Mouse (Mus musculus) embryonic facial prominence, embryonic 13.5 days (tissue): ENCODE results near the gene Olfr1314. TPM values are rescaled to one million over a fixed set of nuclear protein-coding genes. Genes with fewer than 3 reads are reported as not detected.

ENCODE experiments used
- ATAC-seq: fragments of 200-750 bp; cut with Nextera tagmentation; 2 replicates; pipeline ENCODE4 v1.8.0; 2017; ENCODE audit warnings: low read depth; ENCODE audit not compliant: insufficient number of reproducible peaks, insufficient read depth, low FRiP score, low TSS enrichment
- H3K27ac ChIP-seq: fragments of 300-500 bp; sonication (generic); 2 replicates; pipeline ENCODE4 v1.5.1; 2015; ENCODE audit warnings: moderate library complexity, mild to moderate bottlenecking, inconsistent platforms
- H3K27me3 ChIP-seq: fragments of 300-500 bp; sonication (generic); 2 replicates; pipeline ENCODE4 v1.6.1; 2015; ENCODE audit warnings: mild to moderate bottlenecking, inconsistent platforms
- H3K36me3 ChIP-seq: fragments of 300-500 bp; sonication (generic); 2 replicates; pipeline ENCODE4 v1.6.1; 2015; ENCODE audit warnings: mild to moderate bottlenecking, inconsistent platforms
- H3K4me1 ChIP-seq: fragments of 300-500 bp; sonication (generic); 2 replicates; pipeline ENCODE4 v1.6.1; 2015; ENCODE audit warnings: inconsistent platforms
- H3K4me2 ChIP-seq: fragments of 300-500 bp; sonication (generic); 2 replicates; pipeline ENCODE4 v1.6.1; 2015; ENCODE audit warnings: moderate library complexity, mild to moderate bottlenecking, inconsistent platforms
- H3K4me3 ChIP-seq: fragments of 300-500 bp; sonication (generic); 2 replicates; pipeline ENCODE4 v1.5.1; 2015; ENCODE audit warnings: mild to moderate bottlenecking, inconsistent platforms
- H3K9ac ChIP-seq: fragments of 300-500 bp; sonication (generic); 2 replicates; pipeline ENCODE4 v1.6.1; 2015; ENCODE audit warnings: mild to moderate bottlenecking, inconsistent platforms
- H3K9me3 ChIP-seq: fragments of 300-500 bp; sonication (generic); 2 replicates; pipeline ENCODE4 v1.6.1; 2016; ENCODE audit warnings: inconsistent platforms
- WGBS: fragments of 180-500 bp; shearing (Covaris S2); methylation state at CpG from one replicate; pipeline ENCODE4 v1.1.7; 2015; ENCODE audit warnings: mixed read lengths; 5-methylcytosine and 5-hydroxymethylcytosine counted together
- polyA plus RNA-seq: library from polyadenylated mRNA; unstranded; fragments of >200 nt; fragmentation: Nextera tagmentation; extraction: Ambion mirVana; gene quantifications from 2 replicates; pipeline ENCODE4 v1.2.1, GENCODE M21; 2015

Olfr1314 gene
- not detected in 2 replicates for polyA plus RNA-seq

DNA sequence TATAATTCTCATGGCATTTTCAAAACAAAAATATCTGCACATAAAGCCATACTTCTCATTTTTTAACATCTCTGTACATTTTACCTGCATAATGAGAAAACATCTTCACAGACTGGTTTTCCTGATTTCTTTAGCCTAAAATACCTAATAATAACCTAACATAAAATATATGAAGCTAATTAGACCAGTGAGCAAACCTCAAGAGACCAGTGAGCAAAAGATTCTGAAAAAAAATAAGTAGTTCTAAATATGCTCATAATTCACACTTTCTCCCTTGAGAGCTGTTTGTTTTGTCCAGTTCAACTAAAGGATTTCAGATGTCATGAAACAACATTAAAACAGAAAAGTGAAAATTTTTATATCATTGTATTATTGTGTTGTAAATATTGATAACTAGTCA, at the start of gene Olfr1314:
TSS of gene Olfr1314 (minus strand) at position 101 of the 400 bp plus-strand sequence.
- Histone ChIP-seq H3K27ac (no peak within 1 kb of the TSS), H3K27me3 (no peaks in the 10 kb centered on the region), H3K4me2 (no peak within 1 kb of the TSS), H3K9ac (no peak within 1 kb of the TSS), H3K4me1 (no peaks in the 10 kb centered on the region), H3K9me3 (no peaks in the 10 kb centered on the region), H3K36me3 (no peaks in the 10 kb centered on the region), H3K4me3 (no peak within 1 kb of the TSS)
- ATAC-seq: no peak

DNA sequence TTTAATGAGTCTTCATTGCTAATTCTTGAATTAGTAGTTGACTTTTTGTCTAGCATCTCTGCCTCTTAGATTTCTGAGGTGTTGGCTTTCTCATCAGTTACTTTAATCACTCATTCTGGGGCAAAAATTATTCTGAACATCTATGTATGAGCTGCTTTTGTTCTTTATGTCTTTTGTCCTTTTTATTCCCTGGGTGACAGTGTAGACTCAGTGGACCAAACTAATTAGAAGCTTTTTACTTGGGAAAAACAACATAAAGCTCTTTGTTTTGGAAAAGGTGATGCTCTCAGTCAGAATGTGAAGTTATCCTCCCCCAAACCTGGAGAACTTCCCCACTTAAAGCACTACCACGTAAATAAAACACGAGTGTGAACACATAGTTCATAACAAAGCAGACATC, 43.4 kb upstream of the Olfr1314 start, which contains the start of gene Olfr1317:
TSS of gene Olfr1317 (plus strand) at position 301 of the 400 bp plus-strand sequence.
- Histone ChIP-seq H3K4me2 (no peak within 1 kb of the TSS), H3K4me1 (no peaks in the 10 kb centered on the region), H3K9me3 (no peaks in the 10 kb centered on the region), H3K9ac (no peak within 1 kb of the TSS), H3K27me3 (no peaks in the 10 kb centered on the region), H3K4me3 (no peak within 1 kb of the TSS), H3K36me3 (no peaks in the 10 kb centered on the region), H3K27ac (no peak within 1 kb of the TSS)
- ATAC-seq: no peak
- 67% methylated on average over 2 of the region's 2 CpGs for WGBS

- 84% methylated on average over 2 of the region's 2 CpGs for WGBS
- Histone ChIP-seq H3K4me3 (no peak within 1 kb of the TSS), H3K36me3 (no peaks in the 10 kb centered on the region), H3K27ac (no peak within 1 kb of the TSS), H3K4me1 (no peaks in the 10 kb centered on the region), H3K4me2 (no peak within 1 kb of the TSS), H3K9ac (no peak within 1 kb of the TSS), H3K9me3 (no peaks in the 10 kb centered on the region), H3K27me3 (no peaks in the 10 kb centered on the region)
- no peak for ATAC-seq
Measured at GRCm38 (mm10) chr2:112134877-112135276, 38.3 kb upstream of the Olfr1314 start, which contains the start of gene Olfr1316. Olfr1316 (minus strand) TSS chr2:112134977.

- H3K9ac ChIP-seq: no peak within 1 kb of the TSS
- no peaks in the 10 kb centered on the region for H3K4me1 ChIP-seq
- no peak for ATAC-seq
- H3K4me2 ChIP-seq: no peak within 1 kb of the TSS
- no peaks in the 10 kb centered on the region for H3K9me3 ChIP-seq
- H3K4me3 ChIP-seq: no peak within 1 kb of the TSS
- no peaks in the 10 kb centered on the region for H3K36me3 ChIP-seq
- no peak within 1 kb of the TSS for H3K27ac ChIP-seq
- no peaks in the 10 kb centered on the region for H3K27me3 ChIP-seq
- WGBS: 71% methylated on average over 1 of the region's 1 CpGs
Measured at GRCm38 (mm10) chr2:112115340-112115739, 18.8 kb upstream of the Olfr1314 start, which contains the start of gene Olfr1315-ps1. Olfr1315-ps1 (minus strand) TSS chr2:112115440.

- Histone ChIP-seq H3K27ac (no peak within 1 kb of the TSS), H3K9me3 (peaks cover 4% of the 10 kb centered on the region; the same call in 1 of the 2 replicates), H3K4me1 (no peaks in the 10 kb centered on the region), H3K9ac (no peak within 1 kb of the TSS), H3K4me3 (no peak within 1 kb of the TSS), H3K36me3 (no peaks in the 10 kb centered on the region), H3K27me3 (no peaks in the 10 kb centered on the region), H3K4me2 (no peak within 1 kb of the TSS)
- no peak for ATAC-seq
Measured at GRCm38 (mm10) chr2:112077743-112078142, 18.8 kb downstream of the Olfr1314 start, which contains the start of gene Olfr1313. Olfr1313 (minus strand) TSS chr2:112077843.

DNA sequence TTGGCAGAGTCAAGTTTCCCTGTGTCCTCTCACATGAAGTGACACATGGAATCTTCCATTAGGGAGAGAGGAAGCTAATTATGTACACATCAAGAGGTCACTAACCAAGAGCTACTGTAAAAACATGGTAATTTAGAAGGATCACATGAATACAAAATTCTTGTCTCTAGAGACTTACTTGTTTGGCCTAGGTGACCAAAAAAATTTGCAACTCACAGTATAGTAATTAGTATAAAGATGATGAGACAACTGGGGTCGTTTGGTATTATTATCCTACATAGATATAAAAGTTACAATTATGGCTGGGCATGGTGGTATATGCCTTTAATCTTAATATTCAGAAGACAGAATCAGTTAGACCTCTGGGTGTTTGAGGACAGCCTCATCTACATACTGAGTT, 46.4 kb downstream of the Olfr1314 start, which contains the start of gene Olfr1312:
TSS of gene Olfr1312 (minus strand) at position 101 of the 400 bp plus-strand sequence.
- Histone ChIP-seq H3K27me3 (no peaks in the 10 kb centered on the region), H3K9me3 (no peaks in the 10 kb centered on the region), H3K4me3 (no peak within 1 kb of the TSS), H3K9ac (no peak within 1 kb of the TSS), H3K4me2 (no peak within 1 kb of the TSS), H3K27ac (no peak within 1 kb of the TSS), H3K36me3 (no peaks in the 10 kb centered on the region), H3K4me1 (no peaks in the 10 kb centered on the region)
- ATAC-seq: no peak
- 38% methylated on average over 1 of the region's 1 CpGs for WGBS

Other genes with a start within 250 kb of the Olfr1314 start
- not detected in 2 replicates for gene Olfr1305, start 219.6 kb downstream of the Olfr1314 start, polyA plus RNA-seq
- gene Olfr1306, start 180.5 kb downstream of the Olfr1314 start, polyA plus RNA-seq: not detected in 2 replicates
- not detected in 2 replicates for gene Olfr1307, start 147.3 kb downstream of the Olfr1314 start, polyA plus RNA-seq
- not detected in 2 replicates for gene Olfr1308, start 131.8 kb downstream of the Olfr1314 start, polyA plus RNA-seq
- not detected in 2 replicates for gene Olfr1309, start 106.5 kb downstream of the Olfr1314 start, polyA plus RNA-seq
- not detected in 2 replicates for gene Olfr1310, start 84.1 kb downstream of the Olfr1314 start, polyA plus RNA-seq
- gene Olfr1311, start 72.4 kb downstream of the Olfr1314 start, polyA plus RNA-seq: not detected in 2 replicates
- gene Olfr1312, start 46.5 kb downstream of the Olfr1314 start, polyA plus RNA-seq: not detected in 2 replicates
- gene Olfr1313, start 18.9 kb downstream of the Olfr1314 start, polyA plus RNA-seq: not detected in 2 replicates
- gene Olfr1315-ps1, start 18.7 kb upstream of the Olfr1314 start, polyA plus RNA-seq: not detected in 2 replicates
- not detected in 2 replicates for gene Olfr1316, start 38.2 kb upstream of the Olfr1314 start, polyA plus RNA-seq
- not detected in 2 replicates for gene Olfr1317, start 43.5 kb upstream of the Olfr1314 start, polyA plus RNA-seq
- gene Olfr1318, start 57.4 kb upstream of the Olfr1314 start, polyA plus RNA-seq: not detected in 2 replicates
- gene Lpcat4, start 142.7 kb upstream of the Olfr1314 start, polyA plus RNA-seq: 15.3 and 15.4 TPM in 2 replicates
- gene Nutm1, start 162.5 kb upstream of the Olfr1314 start, polyA plus RNA-seq: not detected in 2 replicates
- gene Nop10, start 165.1 kb upstream of the Olfr1314 start, polyA plus RNA-seq: 196 and 214 TPM in 2 replicates
- gene Slc12a6, start 169.0 kb upstream of the Olfr1314 start, polyA plus RNA-seq: 11.0 and 11.9 TPM in 2 replicates
- gene Gm21985, start 169.5 kb upstream of the Olfr1314 start, polyA plus RNA-seq: not detected in 2 replicates